Mouse (Mus musculus) cerebellum, postnatal 14 days (tissue): ENCODE measurements around the gene Adora3.

Experiments used
- DNase-seq, 2 experiments: peaks; one replicate each; pipeline ENCODE4 v3.0.0; 2021; ENCODE audit warnings: mixed read lengths in 2 of 2

The Adora3 gene

GRCm38 (mm10) chr3:105877252-105877803 lies 6.7 kb downstream of the Adora3 start:
- no peak for DNase-seq

- DNase-seq, result no peak
These were observed 7.3 kb downstream of the Adora3 start for GRCm38 (mm10) chr3:105877919-105878318.

GRCm38 (mm10) chr3:105878751-105879150 lies 8.1 kb downstream of the Adora3 start:
- no peak for DNase-seq

GRCm38 (mm10) chr3:105880419-105880818 lies 9.8 kb downstream of the Adora3 start:
- no peak for DNase-seq

GRCm38 (mm10) chr3:105882105-105882504 lies 11.4 kb downstream of the Adora3 start:
- DNase-seq, result no peak

- no peak for DNase-seq
These were observed 12.5 kb downstream of the Adora3 start for GRCm38 (mm10) chr3:105883111-105883510.

- DNase-seq, result no peak
These were observed 18.3 kb downstream of the Adora3 start for GRCm38 (mm10) chr3:105888961-105889360.

- peak in 1 of 2 experiments; percentile 42 for DNase-seq
These were observed 19.6 kb downstream of the Adora3 start for GRCm38 (mm10) chr3:105890220-105890619.

GRCm38 (mm10) chr3:105891141-105891540 lies 20.5 kb downstream of the Adora3 start:
- DNase-seq, result no peak

GRCm38 (mm10) chr3:105891760-105892571 lies 21.3 kb downstream of the Adora3 start:
- DNase-seq, result peak in 1 of 2 experiments; percentile 20

- DNase-seq, result no peak
These were observed 22.2 kb downstream of the Adora3 start for GRCm38 (mm10) chr3:105892572-105893495.

GRCm38 (mm10) chr3:105893941-105894391 lies 23.3 kb downstream of the Adora3 start:
- DNase-seq, result no peak

GRCm38 (mm10) chr3:105894601-105895592 lies 24.2 kb downstream of the Adora3 start:
- DNase-seq, result peak; percentile 43 to 72

GRCm38 (mm10) chr3:105896811-105897210 lies 26.2 kb downstream of the Adora3 start:
- DNase-seq, result no peak

- no peak for DNase-seq
These were observed 27.7 kb downstream of the Adora3 start for GRCm38 (mm10) chr3:105898325-105898724.

- no peak for DNase-seq
These were observed 28.2 kb downstream of the Adora3 start for GRCm38 (mm10) chr3:105898861-105899260.

GRCm38 (mm10) chr3:105899394-105900147 lies 28.9 kb downstream of the Adora3 start:
- peak; percentile 90 for DNase-seq

- no peak for DNase-seq
These were observed 29.6 kb downstream of the Adora3 start for GRCm38 (mm10) chr3:105900266-105900665.

GRCm38 (mm10) chr3:105900716-105901115 lies 30.1 kb downstream of the Adora3 start:
- no peak for DNase-seq

- DNase-seq, result no peak
These were observed 30.8 kb downstream of the Adora3 start for GRCm38 (mm10) chr3:105901468-105901867.

GRCm38 (mm10) chr3:105904213-105904612 lies 33.6 kb downstream of the Adora3 start:
- no peak for DNase-seq
